Mouse (Mus musculus): Measurements from ENCODE around the gene AC141477.1.

AC141477.1 gene

DNA sequence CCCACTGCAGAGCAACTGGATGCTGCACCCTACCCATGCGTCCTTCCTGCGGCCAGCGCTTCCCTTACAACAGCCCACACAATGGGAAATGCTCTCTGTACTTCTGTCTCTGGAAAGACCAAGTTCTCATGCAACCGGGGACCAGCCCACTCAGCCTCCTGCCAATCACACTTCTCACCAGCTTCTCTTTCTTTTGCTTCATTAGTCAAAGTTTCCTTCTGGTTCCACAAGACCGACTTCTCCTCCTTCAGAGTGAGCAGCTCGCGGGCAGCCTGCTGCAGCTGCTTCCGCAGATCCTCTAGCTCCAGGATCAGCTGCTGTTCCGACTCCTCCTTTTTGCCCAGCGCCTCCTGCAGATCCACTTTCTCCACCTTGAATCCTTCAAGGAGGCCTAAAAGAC lies 31.7 kb downstream of the AC141477.1 start:
- in situ Hi-C loops (cut with MboI, MseI), result no loop called here

DNA sequence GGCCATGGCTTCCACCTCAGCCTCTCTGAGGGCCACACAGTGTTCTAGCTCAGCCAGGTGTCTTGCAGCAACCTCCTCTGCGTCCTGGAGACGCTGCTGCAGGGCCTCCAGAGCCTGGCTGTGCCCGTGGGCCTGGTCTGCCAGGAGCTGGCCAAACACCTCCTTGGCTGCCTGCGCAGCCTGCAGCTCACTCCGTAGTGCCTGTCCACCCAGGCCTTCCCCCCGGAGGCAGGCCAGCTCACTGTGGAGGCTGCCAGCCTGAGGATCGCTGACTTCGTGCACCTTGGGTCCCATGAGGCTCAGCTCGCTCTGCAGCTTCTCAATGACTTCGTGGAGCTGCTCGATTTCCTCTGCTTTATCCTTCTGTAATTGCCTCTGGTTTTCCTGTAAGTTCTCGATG lies 47.6 kb downstream of the AC141477.1 start:
- in situ Hi-C loops (cut with MboI, MseI), result no loop called here

DNA sequence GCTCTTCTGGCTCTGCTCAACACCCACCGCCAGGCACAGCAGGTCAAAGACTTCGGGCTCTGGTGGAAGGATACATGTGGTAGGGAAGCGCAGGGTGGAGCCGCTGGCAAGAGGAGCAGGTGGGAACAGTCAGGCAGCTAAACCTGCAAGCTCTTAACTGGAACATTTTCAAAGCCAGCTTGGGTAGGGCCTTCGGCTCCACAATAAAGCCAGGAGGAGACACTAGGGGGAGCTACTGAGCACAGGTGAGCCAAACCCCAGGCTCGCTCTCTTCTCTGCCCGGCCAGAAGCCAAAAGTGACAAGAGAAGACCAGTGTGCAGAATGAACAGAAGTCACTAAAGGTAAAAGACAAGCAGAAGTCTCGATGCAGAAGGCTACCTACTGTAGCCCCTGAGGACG lies 48.5 kb downstream of the AC141477.1 start:
- in situ Hi-C loops (cut with MboI, MseI), result no loop called here

DNA sequence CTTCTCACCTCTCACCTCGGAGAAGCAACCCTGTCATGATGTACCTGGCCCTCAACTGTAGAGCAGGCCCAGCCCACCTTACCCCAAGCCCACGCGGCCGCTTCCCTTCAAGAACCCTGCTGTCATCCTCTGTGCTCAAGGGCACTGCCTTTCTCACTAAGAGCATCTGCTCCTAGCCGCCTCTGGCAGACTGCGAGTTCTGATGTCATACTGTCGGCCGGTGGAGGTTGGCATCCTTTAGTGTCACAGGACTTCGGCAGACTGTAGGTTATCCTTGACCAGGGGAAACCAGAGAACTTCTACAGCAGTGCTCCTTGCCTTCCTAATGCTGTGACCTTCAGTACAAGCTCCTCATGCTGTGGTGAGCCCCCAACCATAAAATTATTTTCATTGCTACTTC lies 49.1 kb downstream of the AC141477.1 start:
- in situ Hi-C loops (cut with MboI, MseI), result no loop called here
